Mouse (Mus musculus): Measurements from ENCODE around the gene Mettl1. TPM values are rescaled to one million over a fixed set of nuclear protein-coding genes. Genes with fewer than 3 reads are reported as not detected.

Mettl1 gene
- 22.7 TPM for total RNA-seq (2023)

DNA sequence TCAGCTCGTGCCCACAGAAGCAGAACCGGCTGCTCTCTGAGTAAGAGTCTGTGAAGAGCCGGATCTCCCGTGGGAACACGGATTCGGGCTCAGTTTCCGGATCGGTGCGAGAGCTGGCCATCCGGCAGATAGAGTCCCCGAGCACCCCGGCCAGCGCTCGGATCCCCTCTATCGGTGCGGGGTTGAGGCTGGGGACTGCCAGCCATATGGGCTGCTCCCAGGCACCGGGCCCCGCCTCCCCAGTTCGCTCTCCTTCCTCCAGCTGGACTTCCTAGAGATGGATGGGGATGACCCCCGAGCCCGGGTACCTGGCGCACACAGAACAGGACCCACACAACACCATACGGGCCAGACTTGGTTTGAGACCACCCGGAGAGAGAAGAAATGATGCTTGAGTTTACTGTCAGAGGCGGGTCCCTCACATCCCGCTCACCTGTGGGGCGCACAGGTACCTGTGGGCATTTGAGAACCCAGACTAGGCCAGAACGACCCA is at the start of gene Mettl1, which contains the start of gene Eef1akmt3:
Gene Mettl1 (plus strand): TSS at position 141 of the 493 bp plus-strand sequence.
Gene Eef1akmt3 (minus strand): TSS at position 240 of the 493 bp plus-strand sequence.

DNA sequence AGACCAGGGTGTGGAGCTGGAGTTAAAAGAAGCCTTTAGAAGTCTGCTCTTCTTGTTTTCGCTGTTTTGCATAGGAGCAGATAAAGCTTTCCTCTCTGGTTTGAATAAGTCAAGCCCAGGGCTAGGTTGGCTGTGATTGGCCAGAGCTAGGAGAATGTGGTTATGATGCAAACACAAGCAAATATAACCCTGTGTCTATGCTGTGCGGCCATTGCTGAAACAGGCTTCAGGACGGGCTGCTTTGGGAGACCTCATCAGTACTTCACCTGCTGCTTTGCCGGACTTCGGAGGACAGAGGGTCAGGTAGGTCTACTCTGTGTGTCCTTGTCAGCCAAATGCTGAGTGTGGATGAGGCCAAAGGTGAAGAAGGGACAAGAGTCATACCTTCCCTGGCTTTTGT is 40.7 kb upstream of the Mettl1 start, which contains the start of gene Avil:
Gene Avil (plus strand): TSS at position 181 of the 400 bp plus-strand sequence.

DNA sequence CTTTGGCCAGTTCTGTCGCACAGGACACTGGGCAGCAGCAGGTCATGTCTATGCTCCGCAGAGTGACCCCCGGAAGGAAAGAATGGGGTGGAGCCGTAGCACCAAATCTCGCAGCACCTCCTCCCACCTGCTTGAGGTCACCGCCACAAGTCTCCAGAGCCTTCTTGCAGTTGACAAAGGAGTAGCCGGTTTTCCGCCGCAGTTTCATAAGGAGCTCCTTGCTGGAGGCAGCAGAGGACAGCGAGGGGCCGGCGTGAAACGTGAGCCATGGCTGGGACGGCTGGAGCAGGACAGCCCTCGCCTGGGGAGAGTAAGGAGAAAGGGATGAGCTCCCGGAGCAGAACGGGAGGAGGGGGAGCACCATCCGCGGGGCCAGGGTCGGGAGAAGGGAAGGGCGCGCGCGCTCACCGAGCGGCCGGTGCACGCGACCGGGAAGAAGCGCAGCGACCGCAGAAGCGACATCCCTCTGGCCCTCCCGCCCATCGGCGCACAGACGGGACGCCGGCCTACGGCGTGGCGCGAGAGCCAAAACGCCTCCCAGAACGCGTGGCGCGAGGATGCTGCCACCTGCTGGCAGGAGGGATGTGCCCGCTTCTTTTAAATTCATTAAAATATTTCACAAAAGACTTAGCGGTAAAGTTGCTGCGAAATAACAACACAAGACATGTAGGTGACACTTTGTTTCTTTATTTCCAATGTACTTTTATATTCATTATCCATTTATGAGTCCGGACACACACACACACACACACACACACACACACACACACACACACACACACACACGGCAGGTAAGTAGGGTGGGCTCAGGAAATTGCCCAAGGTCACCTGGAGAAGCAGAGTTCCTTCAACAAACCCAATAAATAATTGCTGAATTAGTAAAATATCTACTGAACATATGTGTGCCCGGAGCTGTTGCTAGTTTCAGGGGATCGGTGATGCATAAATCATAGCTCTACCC is 10.6 kb upstream of the Mettl1 start, which contains the start of gene Tsfm:
Gene Tsfm (minus strand): TSS at position 505 of the 961 bp plus-strand sequence.

DNA sequence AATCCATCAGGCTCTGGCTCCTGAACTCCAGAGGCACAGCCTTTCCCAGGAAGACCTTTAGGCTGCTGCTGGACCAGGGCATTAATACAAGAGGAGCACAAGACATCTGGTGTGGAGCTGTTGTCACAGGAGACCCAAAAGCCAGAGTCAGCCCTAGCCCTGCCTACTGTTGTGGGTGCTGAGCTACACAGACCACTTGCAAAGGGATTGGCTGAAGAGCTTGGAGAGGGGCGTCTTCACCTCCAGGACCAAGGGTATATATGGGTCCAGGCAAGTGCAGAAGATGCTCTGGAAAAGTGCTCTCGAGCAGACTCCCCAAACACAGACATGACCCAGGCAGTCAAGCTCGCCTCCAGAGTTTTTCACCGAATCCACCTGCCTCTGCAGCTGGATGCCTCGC is 6.7 kb downstream of the Mettl1 start, which contains the start of gene Cyp27b1:
Gene Cyp27b1 (plus strand): TSS at position 297 of the 400 bp plus-strand sequence.

DNA sequence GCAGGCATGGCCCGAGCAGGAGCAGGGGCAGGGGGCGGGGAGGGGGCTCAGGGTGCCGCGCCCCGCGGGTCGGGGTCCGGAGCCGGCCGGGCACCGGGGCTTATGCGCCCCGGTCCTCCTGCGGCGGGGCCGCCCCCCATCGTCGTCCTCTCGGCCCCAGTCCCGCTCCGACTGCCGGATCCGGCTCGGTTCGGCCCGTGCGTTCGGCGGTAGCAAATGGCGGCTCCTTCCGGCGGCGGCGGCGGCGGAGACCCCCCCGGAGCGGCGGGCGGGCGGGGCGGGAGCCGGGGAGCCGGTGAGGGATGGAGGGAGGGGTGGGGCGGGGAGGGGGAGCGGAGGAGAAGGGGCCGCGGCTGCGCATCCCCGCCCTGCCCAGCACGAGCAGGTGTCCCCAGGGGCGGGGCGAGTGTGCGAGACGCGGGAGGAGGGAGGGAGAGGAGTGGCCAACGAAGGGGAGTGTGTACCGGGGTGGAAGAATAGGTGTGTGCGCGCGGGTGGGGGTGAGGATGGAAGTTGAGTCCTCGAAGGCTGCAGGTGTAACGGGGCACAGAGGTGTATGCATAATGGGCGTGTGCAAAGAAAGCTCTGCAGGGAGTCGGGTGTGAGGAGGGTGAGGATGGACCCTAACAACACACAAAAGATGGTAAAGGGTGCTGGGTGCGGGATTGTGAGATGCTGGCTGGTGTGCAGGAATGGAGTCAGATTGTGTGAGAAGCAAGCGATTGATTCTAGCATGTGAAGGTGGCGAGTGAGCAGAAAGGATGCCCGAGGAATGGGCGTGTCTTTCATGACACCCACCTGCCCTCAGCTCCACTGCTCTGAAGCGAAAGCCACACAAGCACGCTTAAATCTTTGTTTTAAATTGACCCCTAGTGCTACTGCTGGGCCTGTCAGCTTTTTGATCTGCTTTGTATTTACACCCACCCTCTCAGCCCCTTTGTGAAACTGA is 19.0 kb downstream of the Mettl1 start, which contains the start of gene March9:
Gene March9 (minus strand): TSS at position 217 of the 949 bp plus-strand sequence.

DNA sequence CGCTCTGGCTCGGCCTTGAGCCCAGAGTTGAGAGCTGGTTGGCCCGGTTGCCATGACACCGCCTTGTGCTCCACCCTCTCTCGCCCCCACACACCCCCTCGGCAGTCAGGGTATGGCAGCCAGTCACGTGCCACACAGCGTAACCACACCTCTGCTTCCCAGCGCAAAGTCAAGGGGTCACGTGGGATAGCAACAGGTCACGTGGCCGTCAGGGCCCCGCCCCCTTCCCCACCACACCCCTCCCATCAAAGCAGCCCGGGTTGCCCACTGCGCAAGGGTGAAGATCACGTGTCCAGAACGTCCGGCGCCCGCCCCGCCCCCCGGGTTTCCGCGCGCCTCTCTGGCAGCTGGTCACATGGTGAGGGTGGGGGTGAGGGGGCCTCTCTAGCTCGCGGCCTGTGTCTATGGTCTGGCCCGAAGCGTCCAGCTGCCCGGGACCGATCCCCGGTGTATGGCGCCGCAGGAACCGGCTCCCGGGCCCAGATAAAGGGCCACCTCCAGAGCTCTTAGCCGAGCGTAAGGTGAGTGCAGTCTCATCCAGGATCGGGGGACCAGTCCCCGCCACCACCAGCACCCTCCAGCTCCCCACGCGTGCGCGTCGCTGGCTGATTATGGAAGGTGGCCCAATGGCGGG is 22.1 kb downstream of the Mettl1 start, which contains the start of gene Cdk4:
Gene Cdk4 (plus strand): TSS at position 296 of the 634 bp plus-strand sequence.

DNA sequence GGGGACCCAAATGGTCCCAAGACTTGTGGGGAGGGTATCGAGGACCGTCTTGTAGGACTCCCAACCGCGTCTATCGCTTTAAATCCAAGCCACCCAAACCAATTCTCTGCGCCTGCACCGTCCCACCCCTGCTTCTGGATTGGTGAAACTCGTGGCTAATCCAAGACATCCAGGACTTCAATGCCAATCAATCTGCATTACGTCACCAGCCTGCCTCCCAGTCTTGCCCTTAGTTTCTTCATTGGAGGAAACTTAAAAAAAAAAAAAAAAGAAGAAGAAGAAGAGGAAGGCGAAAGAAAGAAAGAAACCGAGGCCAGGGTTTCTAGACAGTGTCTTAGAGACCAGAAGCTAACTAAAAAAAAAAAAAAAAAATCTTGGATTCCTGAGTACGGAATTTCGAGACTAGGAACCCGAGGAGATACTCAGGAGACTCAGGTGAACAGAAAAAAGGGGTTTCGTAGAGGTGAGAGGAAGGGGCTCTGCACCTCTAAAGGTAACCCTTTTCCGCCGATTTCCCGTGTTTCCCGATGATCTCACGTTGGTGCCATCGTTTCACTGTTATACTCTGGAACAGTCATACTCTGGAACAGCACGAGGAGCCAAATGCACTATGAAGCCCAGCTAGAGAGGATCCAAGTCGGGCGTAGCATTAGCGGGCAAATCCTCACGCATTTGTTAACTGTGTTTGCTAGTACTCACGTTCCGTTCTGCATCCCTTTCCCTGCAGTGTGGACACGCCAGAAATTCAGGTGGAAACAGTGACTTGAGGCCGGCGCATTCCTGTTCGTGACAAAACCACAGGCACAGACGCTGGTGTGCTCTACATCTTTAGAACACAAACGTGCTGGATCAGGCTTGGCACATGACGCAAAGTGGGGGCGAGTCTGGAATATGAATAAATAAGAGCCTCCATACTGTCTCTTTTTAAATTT is 29.2 kb downstream of the Mettl1 start, which contains the start of gene Tspan31:
Gene Tspan31 (minus strand): TSS at position 75 of the 932 bp plus-strand sequence.

DNA sequence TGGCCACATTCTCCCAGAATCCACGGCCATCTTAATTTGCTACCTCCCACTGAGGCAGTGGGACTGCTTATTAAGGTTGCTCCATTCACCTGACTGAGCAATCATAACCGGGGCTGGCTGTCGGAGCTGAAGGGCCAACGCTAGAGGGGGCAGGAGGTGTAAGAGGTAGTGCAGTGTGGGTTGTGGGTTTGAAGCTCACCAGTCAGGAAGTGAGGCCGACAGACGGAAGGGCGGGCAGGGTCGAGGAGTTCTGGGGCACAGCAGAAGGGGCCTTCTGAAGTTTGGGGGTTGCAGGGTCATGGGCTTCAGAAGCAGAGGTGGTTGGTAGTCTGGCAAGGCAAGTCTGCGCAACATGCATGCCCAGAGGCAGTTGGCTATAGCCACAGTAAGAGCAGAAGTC is 33.9 kb downstream of the Mettl1 start, which contains the start of gene Agap2:
Gene Agap2 (plus strand): TSS at position 205 of the 400 bp plus-strand sequence.

Other genes with a start within 250 kb of the Mettl1 start
- 6.4 TPM for gene Atp23, start 140.1 kb upstream of the Mettl1 start, total RNA-seq (2023)
- gene Ctdsp2, start 62.7 kb upstream of the Mettl1 start, total RNA-seq (2023) = 104 TPM
- 2.0 TPM for gene Avil, start 40.7 kb upstream of the Mettl1 start, total RNA-seq (2023)
- gene Tsfm, start 10.6 kb upstream of the Mettl1 start, total RNA-seq (2023) = 13.5 TPM
- gene Eef1akmt3, start 99 bp downstream of the Mettl1 start, total RNA-seq (2023) = 0.53 TPM
- 0.67 TPM for gene Cyp27b1, start 6.8 kb downstream of the Mettl1 start, total RNA-seq (2023)
- 4.1 TPM for gene March9, start 18.8 kb downstream of the Mettl1 start, total RNA-seq (2023)
- 99.5 TPM for gene Cdk4, start 22.1 kb downstream of the Mettl1 start, total RNA-seq (2023)
- gene Tspan31, start 28.9 kb downstream of the Mettl1 start, total RNA-seq (2023) = 9.4 TPM
- 142 TPM for gene Agap2, start 33.9 kb downstream of the Mettl1 start, total RNA-seq (2023)
- 91.1 TPM for gene Os9, start 79.7 kb downstream of the Mettl1 start, total RNA-seq (2023)
- 563 TPM for gene B4galnt1, start 123.8 kb downstream of the Mettl1 start, total RNA-seq (2023)
- not detected for gene Slc26a10, start 139.2 kb downstream of the Mettl1 start, total RNA-seq (2023)
- gene Arhgef25, start 148.7 kb downstream of the Mettl1 start, total RNA-seq (2023) = not detected
- gene Dtx3, start 154.3 kb downstream of the Mettl1 start, total RNA-seq (2023) = 59.7 TPM
- 43.6 TPM for gene Pip4k2c, start 170.2 kb downstream of the Mettl1 start, total RNA-seq (2023)
- 0.12 TPM for gene Kif5a, start 221.9 kb downstream of the Mettl1 start, total RNA-seq (2023)
- 115 TPM for gene Dctn2, start 225.0 kb downstream of the Mettl1 start, total RNA-seq (2023)
- gene Mbd6, start 247.6 kb downstream of the Mettl1 start, total RNA-seq (2023) = 103 TPM

Data from CD4-positive naive resting alpha-beta T cell, adult 76 days (primary cell).